Mouse (Mus musculus) midbrain, embryonic 12.5 days (tissue): ENCODE measurements around the gene Alyref. TPM values are rescaled to one million over a fixed set of nuclear protein-coding genes. Genes with fewer than 3 reads are reported as not detected.

Experiments used
- ATAC-seq: fragments of 200-750 bp; cut with Nextera tagmentation; 2 replicates; pipeline ENCODE4 v1.8.0; 2017; ENCODE audit warnings: low read depth, moderate TSS enrichment, moderate library complexity; ENCODE audit not compliant: low FRiP score
- H3K27ac ChIP-seq: fragments of 300-500 bp; sonication (generic); replicated peaks from 2 replicates; pipeline ENCODE4 v1.5.1; 2016; ENCODE audit warnings: mild to moderate bottlenecking
- H3K27me3 ChIP-seq: fragments of 300-500 bp; sonication (generic); 2 replicates; pipeline ENCODE4 v1.6.1; 2016; ENCODE audit warnings: mild to moderate bottlenecking
- H3K36me3 ChIP-seq: fragments of 300-500 bp; sonication (generic); 2 replicates; pipeline ENCODE4 v1.6.1; 2016
- H3K4me1 ChIP-seq: fragments of 300-500 bp; sonication (generic); 2 replicates; pipeline ENCODE4 v1.6.1; 2016
- H3K4me2 ChIP-seq: fragments of 300-500 bp; sonication (generic); replicated peaks from 2 replicates; pipeline ENCODE4 v1.6.1; 2016; ENCODE audit warnings: mild to moderate bottlenecking, moderate library complexity
- H3K4me3 ChIP-seq: fragments of 300-500 bp; sonication (generic); 2 replicates; pipeline ENCODE4 v1.5.1; 2016; ENCODE audit warnings: mild to moderate bottlenecking
- H3K9ac ChIP-seq: fragments of 300-500 bp; sonication (generic); replicated peaks from 2 replicates; pipeline ENCODE4 v1.6.1; 2016; ENCODE audit warnings: mild to moderate bottlenecking, moderate library complexity
- H3K9me3 ChIP-seq: fragments of 300-500 bp; sonication (generic); 2 replicates; pipeline ENCODE4 v1.6.1; 2016; ENCODE audit warnings: mild to moderate bottlenecking
- WGBS: fragments of 180-500 bp; shearing (Covaris S2); methylation state at CpG from one replicate; pipeline ENCODE4 v1.1.7; 2016; 5-methylcytosine and 5-hydroxymethylcytosine counted together
- polyA plus RNA-seq: library from polyadenylated mRNA; unstranded; fragments of >200 nt; fragmentation: Nextera tagmentation; extraction: Ambion mirVana; gene quantifications from 2 replicates; pipeline ENCODE4 v1.2.1, GENCODE M21; 2016

Gene Alyref
- polyA plus RNA-seq: 652 and 655 TPM in 2 replicates

GRCm38 (mm10) chr11:120598283-120598989 is at the start of gene Alyref, which contains the start of gene Anapc11:
Gene Alyref, minus strand, starts transcription at chr11:120598365.
Gene Anapc11, plus strand, starts transcription at chr11:120598421.
- ATAC-seq: peak; percentile 97
- H3K4me2 ChIP-seq: peak within 1 kb of the TSS; percentile 99
- peaks cover 30% of the 10 kb centered on the region for H3K4me1 ChIP-seq
- peak within 1 kb of the TSS; percentile 86 for H3K27ac ChIP-seq
- peak within 1 kb of the TSS; percentile 100 for H3K9ac ChIP-seq
- under 1% methylated on average over 87 of the region's 88 CpGs for WGBS
- peak within 1 kb of the TSS; percentile 100 for H3K4me3 ChIP-seq
- peaks cover 62% of the 10 kb centered on the region for H3K36me3 ChIP-seq
- H3K9me3 ChIP-seq: no peaks in the 10 kb centered on the region
- H3K27me3 ChIP-seq: no peaks in the 10 kb centered on the region

DNA sequence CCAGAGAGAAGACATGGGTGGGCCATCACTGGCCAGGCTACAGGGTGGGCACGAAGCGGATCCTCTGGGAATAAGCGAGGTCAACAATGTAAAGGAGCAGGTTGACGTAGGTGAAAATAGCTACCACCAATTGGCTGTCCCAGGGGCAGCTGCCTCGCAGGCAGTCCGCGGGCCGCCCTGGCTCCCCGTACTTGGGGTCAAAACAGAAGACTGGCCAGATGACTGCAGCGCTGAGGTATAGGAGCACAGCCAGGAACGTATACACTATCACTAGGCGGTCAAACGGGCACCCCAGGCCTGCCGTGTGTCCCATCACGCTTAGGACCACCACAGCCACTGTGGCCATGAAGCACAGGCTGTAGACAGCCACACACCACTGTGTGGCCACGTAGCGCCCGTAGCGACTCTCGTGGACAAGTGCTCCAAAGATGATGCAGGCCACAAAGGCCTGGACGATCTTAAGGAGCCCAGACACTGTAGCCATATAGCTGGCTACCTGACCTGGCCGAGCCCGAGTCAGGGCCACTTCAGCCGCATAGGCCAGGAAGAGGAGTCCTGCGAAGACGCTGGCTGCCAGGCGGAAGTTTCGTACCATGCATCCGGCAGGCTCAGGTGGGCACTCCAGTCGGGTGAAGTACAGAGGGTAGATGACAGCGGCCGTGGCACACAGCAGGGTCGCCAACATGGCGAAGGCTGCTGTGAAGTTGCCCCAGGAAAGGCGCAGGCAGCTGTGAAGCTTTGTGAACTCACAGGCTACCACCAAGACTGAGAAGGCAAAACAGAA is 49.1 kb upstream of the Alyref start:
- no peak overlapping the region for H3K9ac ChIP-seq
- H3K27me3 ChIP-seq: peaks cover 37% of the 10 kb centered on the region
- WGBS: 83% methylated on average over 35 of the region's 35 CpGs
- H3K9me3 ChIP-seq: no peaks in the 10 kb centered on the region
- H3K4me1 ChIP-seq: peaks cover 21% of the 10 kb centered on the region
- H3K27ac ChIP-seq: no peak overlapping the region
- ATAC-seq: no peak
- H3K4me2 ChIP-seq: peak overlapping the region; percentile 44; the same call in 1 of the 2 replicates
- H3K4me3 ChIP-seq: no peak overlapping the region
- no peaks in the 10 kb centered on the region for H3K36me3 ChIP-seq

DNA sequence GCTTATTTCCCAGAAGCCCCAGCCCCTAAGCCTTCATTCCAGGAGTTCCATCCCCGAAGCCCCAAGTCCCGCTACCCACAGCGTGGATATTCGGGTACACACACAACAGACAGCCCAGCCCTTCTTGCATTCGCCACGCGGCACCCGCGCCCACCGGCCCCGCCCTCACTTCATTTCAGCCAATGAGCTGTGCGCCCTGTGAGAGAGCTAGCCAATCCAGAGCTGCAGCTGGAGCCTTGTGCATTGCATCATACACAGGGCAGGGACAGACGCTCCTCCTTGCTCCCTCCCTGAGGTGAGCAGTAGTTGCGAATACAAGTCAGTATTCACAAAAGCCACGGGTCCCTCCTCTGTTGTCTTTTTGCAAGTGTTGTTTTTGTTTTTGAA is 45.4 kb upstream of the Alyref start, which contains the start of gene Pycr1:
Gene Pycr1 (minus strand): TSS at position 169 of the 387 bp plus-strand sequence.
- Histone ChIP-seq H3K27me3 (peaks cover 42% of the 10 kb centered on the region), H3K4me3 (peak within 1 kb of the TSS; percentile 48), H3K9me3 (no peaks in the 10 kb centered on the region), H3K36me3 (no peaks in the 10 kb centered on the region), H3K9ac (peak within 1 kb of the TSS; percentile 68), H3K4me2 (peak within 1 kb of the TSS; percentile 86), H3K27ac (0 out of 2 replicates have a peak within 1 kb of the TSS, but pooled peaks have one; percentile 47), H3K4me1 (peaks cover 22% of the 10 kb centered on the region)
- ATAC-seq: peak; percentile 100
- WGBS: under 1% methylated on average over 15 of the region's 15 CpGs

GRCm38 (mm10) chr11:120642939-120643600 is 44.9 kb upstream of the Alyref start:
- WGBS: 5% methylated on average over 18 of the region's 18 CpGs
- peaks cover 19% of the 10 kb centered on the region for H3K4me1 ChIP-seq
- H3K27me3 ChIP-seq: peaks cover 40% of the 10 kb centered on the region
- H3K9ac ChIP-seq: peak overlapping the region; percentile 68
- ATAC-seq: peak; percentile 55; the same call in 1 of the 2 replicates
- H3K27ac ChIP-seq: 0 out of 2 replicates have a peak overlapping the region, but pooled peaks have one; percentile 47
- H3K9me3 ChIP-seq: no peaks in the 10 kb centered on the region
- no peaks in the 10 kb centered on the region for H3K36me3 ChIP-seq
- H3K4me3 ChIP-seq: peak overlapping the region; percentile 48
- peak overlapping the region; percentile 86 for H3K4me2 ChIP-seq

GRCm38 (mm10) chr11:120641869-120642268 is 43.7 kb upstream of the Alyref start:
- H3K9me3 ChIP-seq: no peaks in the 10 kb centered on the region
- WGBS: 94% methylated on average over 8 of the region's 8 CpGs
- H3K4me2 ChIP-seq: no peak overlapping the region
- H3K27ac ChIP-seq: no peak overlapping the region
- H3K9ac ChIP-seq: 0 out of 2 replicates have a peak overlapping the region, but pooled peaks have one; percentile 31
- no peaks in the 10 kb centered on the region for H3K36me3 ChIP-seq
- H3K4me3 ChIP-seq: no peak overlapping the region
- ATAC-seq: no peak
- H3K4me1 ChIP-seq: peaks cover 14% of the 10 kb centered on the region
- H3K27me3 ChIP-seq: peaks cover 28% of the 10 kb centered on the region

DNA sequence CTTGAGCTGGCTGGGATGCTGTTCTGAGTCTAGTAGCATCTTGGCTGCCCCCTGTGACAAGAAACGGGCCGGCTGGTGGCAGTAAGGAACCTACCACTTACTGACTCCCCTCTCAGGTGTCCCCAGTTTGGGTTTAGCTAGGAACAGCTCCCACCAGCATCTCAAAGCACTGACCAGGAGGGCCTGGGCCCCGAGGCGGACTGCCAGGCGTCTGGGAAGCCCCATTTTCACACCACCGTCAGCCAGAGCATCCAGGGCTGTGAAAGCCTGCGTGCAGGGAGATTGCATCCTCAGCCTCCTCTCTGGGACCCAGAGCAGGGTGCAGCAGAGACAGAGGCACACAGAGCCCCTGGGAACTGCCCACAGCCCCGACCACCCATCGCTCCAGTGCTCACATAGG is 43.1 kb upstream of the Alyref start:
- Histone ChIP-seq H3K4me3 (no peak overlapping the region), H3K27ac (no peak overlapping the region), H3K27me3 (peaks cover 21% of the 10 kb centered on the region), H3K4me2 (no peak overlapping the region), H3K9me3 (no peaks in the 10 kb centered on the region), H3K36me3 (no peaks in the 10 kb centered on the region), H3K4me1 (peaks cover 14% of the 10 kb centered on the region), H3K9ac (0 out of 2 replicates have a peak overlapping the region, but pooled peaks have one; percentile 31)
- ATAC-seq: no peak
- WGBS: 68% methylated on average over 9 of the region's 9 CpGs

- 74% methylated on average over 5 of the region's 5 CpGs for WGBS
- Histone ChIP-seq H3K9me3 (no peaks in the 10 kb centered on the region), H3K4me1 (peaks cover 29% of the 10 kb centered on the region), H3K36me3 (no peaks in the 10 kb centered on the region), H3K4me3 (no peak overlapping the region), H3K4me2 (no peak overlapping the region), H3K27ac (no peak overlapping the region), H3K9ac (no peak overlapping the region), H3K27me3 (no peaks in the 10 kb centered on the region)
- ATAC-seq: no peak
Measured at GRCm38 (mm10) chr11:120634810-120635209, 36.6 kb upstream of the Alyref start.

DNA sequence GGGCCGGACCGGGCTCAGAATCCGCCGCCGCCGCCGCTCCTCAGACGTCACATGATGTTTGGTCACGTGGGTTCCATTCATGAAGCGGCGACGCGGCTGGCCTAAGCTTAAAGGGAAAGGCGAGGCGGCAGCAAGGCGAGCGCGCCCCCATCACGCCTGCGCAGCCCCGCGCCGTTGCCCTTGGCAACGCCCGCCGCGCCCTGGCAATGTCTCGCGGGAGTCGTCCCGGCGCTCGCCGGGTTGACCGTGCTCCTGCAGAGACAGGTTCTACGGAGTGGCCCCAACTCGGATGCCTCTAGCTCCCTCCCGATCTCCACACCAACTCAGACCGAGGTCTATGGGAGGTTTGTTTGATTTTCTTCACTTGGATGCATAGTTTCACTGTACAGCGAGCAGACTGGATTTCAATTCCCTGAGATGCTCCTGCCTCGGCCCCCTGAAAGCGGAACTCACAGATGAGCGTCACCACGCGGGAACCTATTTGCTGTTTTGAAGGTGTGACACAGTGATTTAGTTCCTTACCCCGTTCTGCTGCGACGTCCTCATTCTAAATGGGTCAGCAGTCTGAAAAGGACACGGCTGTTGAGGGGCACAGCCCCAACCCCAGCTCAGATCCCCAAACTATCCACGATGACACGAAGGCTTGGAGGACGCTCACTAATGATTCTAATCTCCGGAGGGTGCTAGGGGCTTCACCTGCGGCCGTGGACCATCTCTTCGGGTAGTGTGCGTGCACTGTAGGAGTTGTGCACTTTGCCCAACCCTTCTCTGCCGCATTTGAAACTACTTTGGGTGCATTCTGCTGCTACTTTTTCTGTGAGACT is 35.6 kb upstream of the Alyref start, which contains the start of gene Mafg:
Gene Mafg (minus strand): TSS at position 81 of the 824 bp plus-strand sequence.
- peak within 1 kb of the TSS; percentile 93 for H3K9ac ChIP-seq
- ATAC-seq: peak; percentile 93
- peak within 1 kb of the TSS; percentile 97 for H3K4me3 ChIP-seq
- H3K27ac ChIP-seq: peak within 1 kb of the TSS; percentile 85
- no peaks in the 10 kb centered on the region for H3K27me3 ChIP-seq
- peaks cover 35% of the 10 kb centered on the region for H3K4me1 ChIP-seq
- WGBS: 13% methylated on average over 57 of the region's 58 CpGs
- no peaks in the 10 kb centered on the region for H3K9me3 ChIP-seq
- H3K4me2 ChIP-seq: peak within 1 kb of the TSS; percentile 96
- H3K36me3 ChIP-seq: peaks cover 8% of the 10 kb centered on the region

DNA sequence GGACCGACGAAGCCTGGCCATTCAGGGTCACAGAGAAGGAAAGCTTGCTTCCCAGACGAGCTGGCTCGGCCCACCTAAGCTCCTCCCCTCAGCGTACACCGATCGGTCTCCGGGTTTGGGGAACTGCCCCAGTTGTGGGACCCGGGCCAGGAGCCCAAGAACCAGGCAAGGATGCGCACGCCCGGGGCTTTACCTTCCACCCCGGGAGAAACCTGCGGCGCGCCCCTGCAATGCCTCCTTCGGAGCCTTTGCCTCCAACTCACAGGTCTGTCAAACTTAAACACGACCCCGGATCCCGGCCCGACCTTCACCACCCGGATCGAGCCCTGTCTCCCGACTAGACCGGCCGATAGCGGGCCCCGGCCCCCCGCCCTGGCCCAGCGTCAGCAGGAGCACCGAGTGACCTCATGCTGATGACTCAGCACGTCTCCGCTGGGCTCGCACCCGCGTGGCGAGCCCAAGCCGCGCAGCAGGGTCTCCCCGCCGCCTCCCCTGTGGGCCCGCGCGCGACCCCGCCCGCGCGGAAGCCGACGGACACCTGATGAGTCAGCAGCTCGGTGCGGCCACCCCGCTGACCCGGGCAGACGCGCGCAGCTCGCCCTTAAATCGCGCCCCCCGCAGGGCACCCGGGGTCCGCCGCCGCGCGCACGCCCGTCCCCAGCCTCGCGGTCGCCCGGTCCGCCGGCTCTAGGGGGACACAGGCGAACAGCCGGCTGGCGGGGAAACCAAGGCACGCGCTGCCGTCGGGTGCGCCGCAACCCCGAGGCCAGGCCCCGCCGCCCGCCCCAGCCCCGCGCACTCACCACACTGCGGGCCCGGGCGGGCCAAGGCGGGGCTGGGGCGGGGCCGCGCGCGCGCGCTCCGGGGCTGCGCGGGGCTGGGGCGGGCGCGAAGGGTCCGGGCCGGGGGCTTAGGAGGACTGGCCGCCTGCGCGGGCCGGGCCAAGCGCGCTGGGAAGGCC is 34.7 kb upstream of the Alyref start:
- Histone ChIP-seq H3K36me3 (peaks cover 11% of the 10 kb centered on the region), H3K27me3 (no peaks in the 10 kb centered on the region), H3K27ac (peak overlapping the region; percentile 85), H3K4me3 (peak overlapping the region; percentile 97), H3K4me1 (peaks cover 35% of the 10 kb centered on the region), H3K9ac (peak overlapping the region; percentile 93), H3K4me2 (peak overlapping the region; percentile 96), H3K9me3 (no peaks in the 10 kb centered on the region)
- under 1% methylated on average over 97 of the region's 116 CpGs for WGBS
- peak; percentile 84 for ATAC-seq

DNA sequence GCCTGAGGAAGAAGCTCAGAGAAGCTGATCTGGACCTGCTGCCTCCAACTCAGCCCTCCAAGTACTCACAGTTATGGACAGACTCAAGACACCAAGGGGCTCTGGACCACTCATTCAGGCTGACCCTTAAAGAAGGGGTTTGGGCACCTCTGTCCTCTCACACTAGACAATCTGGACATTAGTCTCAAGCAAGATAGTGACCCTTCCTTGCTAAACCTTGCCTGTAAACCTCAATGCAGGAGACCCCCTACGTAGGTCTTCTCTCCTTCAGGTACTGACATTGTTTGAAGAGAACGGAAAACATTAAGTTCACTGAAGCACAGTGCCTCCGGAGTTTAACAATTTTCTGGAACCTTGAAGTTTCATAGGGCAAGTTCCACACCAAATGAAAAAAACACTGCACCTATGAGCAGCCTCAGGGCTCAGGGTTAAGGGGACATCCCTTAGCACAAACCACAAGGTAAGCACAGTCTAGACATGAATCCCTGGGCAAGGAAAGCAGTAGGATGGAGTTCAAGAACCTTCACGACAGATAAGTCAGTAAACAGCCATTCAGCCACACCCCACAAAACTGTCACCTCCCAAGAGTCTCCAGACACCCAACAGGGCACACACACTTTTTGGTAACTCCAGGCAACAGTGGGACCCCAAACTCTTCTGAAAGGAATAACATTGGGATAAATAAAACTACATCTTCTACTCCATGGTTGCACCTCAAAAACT is 33.7 kb upstream of the Alyref start:
- Histone ChIP-seq H3K4me3 (peak overlapping the region; percentile 97), H3K9me3 (no peaks in the 10 kb centered on the region), H3K4me1 (peaks cover 35% of the 10 kb centered on the region), H3K27me3 (no peaks in the 10 kb centered on the region), H3K36me3 (peaks cover 20% of the 10 kb centered on the region), H3K9ac (peak overlapping the region; percentile 93), H3K27ac (peak overlapping the region; percentile 85), H3K4me2 (peak overlapping the region; percentile 96)
- 66% methylated on average over 4 of the region's 4 CpGs for WGBS
- no peak for ATAC-seq
